Mouse (Mus musculus): ENCODE results near the gene Commd4. TPM values are rescaled to one million over a fixed set of nuclear protein-coding genes. Genes with fewer than 3 reads are reported as not detected.
A peak's percentile ranks its signal among the peaks of the same experiment; 100 is the strongest.

The Commd4 gene
- polyA plus RNA-seq, 1 experiment from 2014 or later: 96.0 TPM

- H3K4me2 ChIP-seq (ENCODE audit: low read depth, low read length): no peak overlapping the region
- peaks cover 45% of the 10 kb centered on the region for H3K36me3 ChIP-seq (ENCODE audit: control insufficient read depth, insufficient read depth, low read length)
- no peak overlapping the region for H3K9ac ChIP-seq (ENCODE audit: low read length)
- H3K27me3 ChIP-seq (ENCODE audit: control insufficient read depth, insufficient read depth, low read depth, low read length): no peaks in the 10 kb centered on the region
- no peaks in the 10 kb centered on the region for H3K9me3 ChIP-seq (ENCODE audit: control insufficient read depth, low read length)
- WGBS: 75% methylated on average over 9 of the region's 9 CpGs
- no peak overlapping the region for H3K27ac ChIP-seq (ENCODE audit: low read length)
- ATAC-seq (ENCODE audit: low read depth): no peak
- no peaks in the 10 kb centered on the region for H3K4me1 ChIP-seq (replicated peaks; ENCODE audit: control insufficient read depth, insufficient read depth, low read length)
- H3K4me3 ChIP-seq (ENCODE audit: low read length): no peak overlapping the region
These were observed 20.4 kb downstream of the Commd4 start for GRCm38 (mm10) chr9:57137777-57138176.

- no peaks in the 10 kb centered on the region for H3K4me1 ChIP-seq (replicated peaks; ENCODE audit: control insufficient read depth, insufficient read depth, low read length)
- no peaks in the 10 kb centered on the region for H3K27me3 ChIP-seq (ENCODE audit: control insufficient read depth, insufficient read depth, low read depth, low read length)
- H3K4me3 ChIP-seq (ENCODE audit: low read length): no peak overlapping the region
- no peaks in the 10 kb centered on the region for H3K9me3 ChIP-seq (ENCODE audit: control insufficient read depth, low read length)
- ATAC-seq (ENCODE audit: low read depth): no peak
- H3K27ac ChIP-seq (ENCODE audit: low read length): no peak overlapping the region
- no peak overlapping the region for H3K9ac ChIP-seq (ENCODE audit: low read length)
- peaks cover 43% of the 10 kb centered on the region for H3K36me3 ChIP-seq (ENCODE audit: control insufficient read depth, insufficient read depth, low read length)
- no peak overlapping the region for H3K4me2 ChIP-seq (ENCODE audit: low read depth, low read length)
- 89% methylated on average over 6 of the region's 6 CpGs for WGBS
These were observed 20.9 kb downstream of the Commd4 start for GRCm38 (mm10) chr9:57137246-57137645.

- Histone ChIP-seq H3K4me2 (ENCODE audit: low read depth, low read length) (peak within 1 kb of the TSS; percentile 84), H3K9me3 (ENCODE audit: control insufficient read depth, low read length) (no peaks in the 10 kb centered on the region), H3K36me3 (ENCODE audit: control insufficient read depth, insufficient read depth, low read length) (peaks cover 20% of the 10 kb centered on the region), H3K27me3 (ENCODE audit: control insufficient read depth, insufficient read depth, low read depth, low read length) (no peaks in the 10 kb centered on the region), H3K9ac (ENCODE audit: low read length) (peak within 1 kb of the TSS; percentile 86), H3K4me3 (ENCODE audit: low read length) (peak within 1 kb of the TSS; percentile 87), H3K27ac (ENCODE audit: low read length) (peak within 1 kb of the TSS; percentile 98), H3K4me1 (replicated peaks; ENCODE audit: control insufficient read depth, insufficient read depth, low read length) (peaks cover 7% of the 10 kb centered on the region; the same call in 1 of the 2 replicates)
- peak; percentile 95 for ATAC-seq (ENCODE audit: low read depth)
- under 1% methylated on average over 58 of the region's 58 CpGs for WGBS
These were observed 27.3 kb downstream of the Commd4 start, which contains the start of gene Man2c1 for GRCm38 (mm10) chr9:57130577-57131433. Gene Man2c1 (plus strand): TSS chr9:57130690.

- peak overlapping the region; percentile 87 for H3K4me3 ChIP-seq (ENCODE audit: low read length)
- H3K4me1 ChIP-seq (replicated peaks; ENCODE audit: control insufficient read depth, insufficient read depth, low read length): peaks cover 7% of the 10 kb centered on the region; the same call in 1 of the 2 replicates
- H3K4me2 ChIP-seq (ENCODE audit: low read depth, low read length): peak overlapping the region; percentile 84
- H3K9ac ChIP-seq (ENCODE audit: low read length): no peak overlapping the region
- no peaks in the 10 kb centered on the region for H3K9me3 ChIP-seq (ENCODE audit: control insufficient read depth, low read length)
- peaks cover 25% of the 10 kb centered on the region for H3K36me3 ChIP-seq (ENCODE audit: control insufficient read depth, insufficient read depth, low read length)
- no peaks in the 10 kb centered on the region for H3K27me3 ChIP-seq (ENCODE audit: control insufficient read depth, insufficient read depth, low read depth, low read length)
- no peak overlapping the region for H3K27ac ChIP-seq (ENCODE audit: low read length)
- no peak for ATAC-seq (ENCODE audit: low read depth)
These were observed 28.5 kb downstream of the Commd4 start for GRCm38 (mm10) chr9:57129641-57130040.

DNA sequence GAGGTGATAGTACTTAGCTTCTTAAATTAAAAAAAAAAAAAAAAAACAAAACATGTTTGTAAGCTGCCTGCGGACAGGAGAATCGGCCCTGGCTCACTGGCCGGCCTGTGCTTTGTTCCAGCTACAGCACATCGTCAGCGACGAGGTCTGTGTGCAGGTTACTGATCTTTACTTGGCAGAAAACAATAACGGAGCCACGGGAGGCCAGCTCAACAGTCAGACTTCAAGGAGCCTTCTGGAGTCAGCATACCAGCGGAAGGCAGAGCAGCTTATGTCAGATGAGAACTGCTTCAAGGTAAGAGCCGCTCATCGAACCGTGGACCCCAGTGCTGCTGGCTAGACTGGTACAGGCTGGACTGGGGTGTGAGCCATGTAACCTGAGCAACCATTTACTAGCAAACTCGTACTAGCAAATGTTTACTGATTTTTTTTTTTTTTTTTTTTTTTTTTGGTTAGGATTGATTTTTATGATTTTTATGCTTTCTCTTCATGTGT lies 40.8 kb downstream of the Commd4 start:
- Histone ChIP-seq H3K9me3 (ENCODE audit: control insufficient read depth, low read length) (no peaks in the 10 kb centered on the region), H3K4me1 (replicated peaks; ENCODE audit: control insufficient read depth, insufficient read depth, low read length) (no peaks in the 10 kb centered on the region), H3K9ac (ENCODE audit: low read length) (no peak overlapping the region), H3K27ac (ENCODE audit: low read length) (no peak overlapping the region), H3K4me2 (ENCODE audit: low read depth, low read length) (no peak overlapping the region), H3K36me3 (ENCODE audit: control insufficient read depth, insufficient read depth, low read length) (peaks cover 36% of the 10 kb centered on the region), H3K27me3 (ENCODE audit: control insufficient read depth, insufficient read depth, low read depth, low read length) (no peaks in the 10 kb centered on the region), H3K4me3 (ENCODE audit: low read length) (no peak overlapping the region)
- no peak for ATAC-seq (ENCODE audit: low read depth)
- 91% methylated on average over 13 of the region's 13 CpGs for WGBS

Other genes with a start within 250 kb of the Commd4 start
- 11.8 and 12.2 TPM in 2 replicates for gene Snx33, start 230.0 kb downstream of the Commd4 start, polyA plus RNA-seq (2015; fragmentation: Nextera tagmentation; extraction: Ambion mirVana)
- 73.3 and 80.2 TPM in 2 replicates for gene Imp3, start 220.9 kb downstream of the Commd4 start, polyA plus RNA-seq (2015; fragmentation: Nextera tagmentation; extraction: Ambion mirVana)
- 22.0 and 23.4 TPM in 2 replicates for gene Snupn, start 207.5 kb downstream of the Commd4 start, polyA plus RNA-seq (2015; fragmentation: Nextera tagmentation; extraction: Ambion mirVana)
- 20.6 and 21.7 TPM in 2 replicates for gene Ptpn9, start 163.4 kb downstream of the Commd4 start, polyA plus RNA-seq (2015; fragmentation: Nextera tagmentation; extraction: Ambion mirVana)
- 31.3 and 33.6 TPM in 2 replicates for gene Sin3a, start 86.3 kb downstream of the Commd4 start, polyA plus RNA-seq (2015; fragmentation: Nextera tagmentation; extraction: Ambion mirVana)
- 65.0 and 74.5 TPM in 2 replicates for gene Man2c1, start 27.6 kb downstream of the Commd4 start, polyA plus RNA-seq (2015; fragmentation: Nextera tagmentation; extraction: Ambion mirVana)
- 8.8 and 9.3 TPM in 2 replicates for gene Neil1, start 10.0 kb downstream of the Commd4 start, polyA plus RNA-seq (2015; fragmentation: Nextera tagmentation; extraction: Ambion mirVana)
- gene Trcg1, start 78.2 kb upstream of the Commd4 start, polyA plus RNA-seq (2015; fragmentation: Nextera tagmentation; extraction: Ambion mirVana): not detected in 2 replicates
- 19.4 and 20.3 TPM in 2 replicates for gene 1700017B05Rik, start 104.3 kb upstream of the Commd4 start, polyA plus RNA-seq (2015; fragmentation: Nextera tagmentation; extraction: Ambion mirVana)